Mouse (Mus musculus): ENCODE results near the gene Mpdu1.

DNA sequence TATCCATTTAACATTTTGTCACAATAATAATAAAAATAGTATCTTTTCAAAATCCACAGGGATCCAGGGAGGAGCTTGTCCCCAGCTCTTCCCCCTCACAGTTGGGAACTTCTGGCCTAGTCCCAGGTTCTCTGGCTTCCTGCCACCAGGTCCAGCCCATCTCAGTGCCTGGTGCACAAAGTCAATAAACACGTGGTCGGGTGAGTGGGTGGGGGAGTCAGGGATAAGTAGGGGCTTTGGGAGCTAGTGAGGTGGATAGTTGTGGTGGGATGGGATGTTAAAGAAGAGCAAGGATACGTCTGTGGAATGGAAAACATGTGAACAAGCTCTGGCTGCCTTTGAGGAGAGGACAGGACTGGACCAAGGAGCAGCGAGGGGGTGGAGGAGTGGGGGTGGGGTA lies 23.9 kb upstream of the Mpdu1 start:
- TF ChIP-seq CTCF (IDR thresholded peaks at IDR 0.05; ENCODE audit: low read depth, low read length) (no peak), POLR2A (IDR thresholded peaks at IDR 0.05; ENCODE audit: insufficient read depth, low read length) (peak; percentile 26)
